Mouse (Mus musculus): ENCODE measurements around the gene Aff4.

The Aff4 gene

GRCm38 (mm10) chr11:53427993-53428715, 77.5 kb downstream of the Aff4 start:
- no peak for DNase-seq (ENCODE audit: low spot score in 2 of 2)

- no peak for DNase-seq (ENCODE audit: low spot score in 2 of 2)
Observed at GRCm38 (mm10) chr11:53428716-53429057, 78.1 kb downstream of the Aff4 start.

- no peak for DNase-seq (ENCODE audit: low spot score in 2 of 2)
Observed at GRCm38 (mm10) chr11:53429182-53429581, 78.5 kb downstream of the Aff4 start.

- no peak for DNase-seq (ENCODE audit: low spot score in 2 of 2)
Observed at GRCm38 (mm10) chr11:53430300-53430669, 79.7 kb downstream of the Aff4 start.

- DNase-seq (ENCODE audit: low spot score in 2 of 2) = peak; percentile 98 to 100
Observed at GRCm38 (mm10) chr11:53430670-53431346, 80.2 kb downstream of the Aff4 start, which contains the start of the genes Uqcrq and Gdf9. Gene Uqcrq, minus strand, starts transcription at chr11:53430831. Gene Gdf9, plus strand, starts transcription at chr11:53431023.

GRCm38 (mm10) chr11:53431347-53432056, 80.9 kb downstream of the Aff4 start:
- DNase-seq (ENCODE audit: low spot score in 2 of 2) = no peak

- DNase-seq (ENCODE audit: low spot score in 2 of 2) = no peak
Observed at GRCm38 (mm10) chr11:53433057-53433456, 82.4 kb downstream of the Aff4 start.

GRCm38 (mm10) chr11:53435504-53435903, 84.9 kb downstream of the Aff4 start:
- no peak for DNase-seq (ENCODE audit: low spot score in 2 of 2)

GRCm38 (mm10) chr11:53436338-53436737, 85.7 kb downstream of the Aff4 start:
- DNase-seq (ENCODE audit: low spot score in 2 of 2) = no peak

GRCm38 (mm10) chr11:53441921-53442320, 91.3 kb downstream of the Aff4 start:
- DNase-seq (ENCODE audit: low spot score in 2 of 2) = no peak

GRCm38 (mm10) chr11:53443861-53444260, 93.2 kb downstream of the Aff4 start:
- DNase-seq (ENCODE audit: low spot score in 2 of 2) = no peak

GRCm38 (mm10) chr11:53445562-53445961, 94.9 kb downstream of the Aff4 start:
- no peak for DNase-seq (ENCODE audit: low spot score in 2 of 2)

- DNase-seq (ENCODE audit: low spot score in 2 of 2) = no peak
Observed at GRCm38 (mm10) chr11:53446183-53446582, 95.5 kb downstream of the Aff4 start.

- DNase-seq (ENCODE audit: low spot score in 2 of 2) = no peak
Observed at GRCm38 (mm10) chr11:53447996-53448395, 97.4 kb downstream of the Aff4 start.

GRCm38 (mm10) chr11:53448529-53448928, 97.9 kb downstream of the Aff4 start:
- DNase-seq (ENCODE audit: low spot score in 2 of 2) = no peak

GRCm38 (mm10) chr11:53450070-53450705, 99.6 kb downstream of the Aff4 start:
- DNase-seq (ENCODE audit: low spot score in 2 of 2) = no peak

- DNase-seq (ENCODE audit: low spot score in 2 of 2) = no peak
Observed at GRCm38 (mm10) chr11:53451361-53451760, 100.7 kb downstream of the Aff4 start.

GRCm38 (mm10) chr11:53452396-53452795, 101.8 kb downstream of the Aff4 start:
- no peak for DNase-seq (ENCODE audit: low spot score in 2 of 2)

- DNase-seq (ENCODE audit: low spot score in 2 of 2) = no peak
Observed at GRCm38 (mm10) chr11:53453031-53453430, 102.4 kb downstream of the Aff4 start.

GRCm38 (mm10) chr11:53456474-53457371, 106.1 kb downstream of the Aff4 start, which contains the start of the genes Gm10447 and Shroom1:
Gene Gm10447, minus strand, starts transcription at chr11:53457110.
Gene Shroom1, plus strand, starts transcription at chr11:53457205.
- DNase-seq (ENCODE audit: low spot score in 2 of 2) = peak in 1 of 2 experiments; percentile 35

- no peak for DNase-seq (ENCODE audit: low spot score in 2 of 2)
Observed at GRCm38 (mm10) chr11:53457372-53457954, 106.8 kb downstream of the Aff4 start.

All from right cerebral cortex, adult 2 months (tissue).